Comparison of ENCODE assay signal across 8 mouse cellular contexts in genomic region chr13:45820473-45821230, GRCm38 (mm10).
DNase-seq lines count a peak whose midpoint lies in the region; ATAC-seq and TF ChIP-seq lines count a peak whose summit lies in the region.

No protein-coding gene starts in this region.

- no peaks in the 10 kb centered on the region for H3K9me3 ChIP-seq in intestine, embryonic 14.5 days (ENCODE audit: control insufficient read depth, low read length)
- no peaks in the 10 kb centered on the region for H3K9me3 ChIP-seq in intestine, postnatal 0 days (ENCODE audit: control insufficient read depth)
- H3K9me3 ChIP-seq in embryonic facial prominence, embryonic 13.5 days = no peaks in the 10 kb centered on the region
- no peaks in the 10 kb centered on the region for H3K9me3 ChIP-seq in hindbrain, embryonic 14.5 days (ENCODE audit: control insufficient read depth, low read length)
- H3K9me3 ChIP-seq in midbrain, embryonic 16.5 days (replicated peaks; ENCODE audit: control insufficient read depth, low read length, poor library complexity, severe bottlenecking) = no peaks in the 10 kb centered on the region

- no peaks in the 10 kb centered on the region for H3K4me1 ChIP-seq in intestine, embryonic 14.5 days (replicated peaks; ENCODE audit: control insufficient read depth, insufficient read depth, low read length)
- no peaks in the 10 kb centered on the region for H3K4me1 ChIP-seq in intestine, postnatal 0 days (replicated peaks; ENCODE audit: control insufficient read depth, insufficient read depth, low read length)
- H3K4me1 ChIP-seq in embryonic facial prominence, embryonic 13.5 days = peaks cover 11% of the 10 kb centered on the region
- H3K4me1 ChIP-seq in hindbrain, embryonic 14.5 days (replicated peaks; ENCODE audit: control insufficient read depth, insufficient read depth, low read length) = 0 out of 2 replicates have a peak, but pooled peaks cover 6% of the 10 kb centered on the region
- H3K4me1 ChIP-seq in midbrain, embryonic 16.5 days (ENCODE audit: control insufficient read depth, insufficient read depth, low read length) = 0 out of 2 replicates have a peak, but pooled peaks cover 2% of the 10 kb centered on the region

- H3K4me3 ChIP-seq in intestine, embryonic 14.5 days (ENCODE audit: low read depth, low read length) = no peak overlapping the region
- no peak overlapping the region for H3K4me3 ChIP-seq in intestine, postnatal 0 days (ENCODE audit: low read depth, low read length)
- no peak overlapping the region for H3K4me3 ChIP-seq in embryonic facial prominence, embryonic 13.5 days
- H3K4me3 ChIP-seq in hindbrain, embryonic 14.5 days (replicated peaks; ENCODE audit: low read length) = no peak overlapping the region
- H3K4me3 ChIP-seq in midbrain, embryonic 16.5 days (ENCODE audit: low read depth, low read length) = no peak overlapping the region

- no peaks in the 10 kb centered on the region for H3K27me3 ChIP-seq in intestine, embryonic 14.5 days (replicated peaks; ENCODE audit: control insufficient read depth, insufficient read depth, low read length)
- H3K27me3 ChIP-seq in intestine, postnatal 0 days (replicated peaks; ENCODE audit: control insufficient read depth, insufficient read depth, low read length) = no peaks in the 10 kb centered on the region
- H3K27me3 ChIP-seq in embryonic facial prominence, embryonic 13.5 days = no peaks in the 10 kb centered on the region
- no peaks in the 10 kb centered on the region for H3K27me3 ChIP-seq in hindbrain, embryonic 14.5 days (ENCODE audit: control insufficient read depth, insufficient read depth, low read length)
- H3K27me3 ChIP-seq in midbrain, embryonic 16.5 days (ENCODE audit: control insufficient read depth, insufficient read depth, low read depth, low read length) = no peaks in the 10 kb centered on the region

- ATAC-seq in intestine, embryonic 14.5 days (replicated peaks; ENCODE audit: low FRiP score, low TSS enrichment, low read depth) = no peak
- ATAC-seq in intestine, postnatal 0 days = no peak
- no peak for ATAC-seq in embryonic facial prominence, embryonic 13.5 days (ENCODE audit: insufficient number of reproducible peaks, insufficient read depth, low FRiP score, low TSS enrichment, low read depth)
- no peak for ATAC-seq in hindbrain, embryonic 14.5 days (ENCODE audit: low FRiP score)
- no peak for ATAC-seq in midbrain, embryonic 16.5 days

- no peak overlapping the region for H3K9ac ChIP-seq in intestine, embryonic 14.5 days (ENCODE audit: low read length)
- H3K9ac ChIP-seq in intestine, postnatal 0 days (ENCODE audit: low read depth, low read length) = no peak overlapping the region
- H3K9ac ChIP-seq in embryonic facial prominence, embryonic 13.5 days = no peak overlapping the region
- no peak overlapping the region for H3K9ac ChIP-seq in hindbrain, embryonic 14.5 days
- no peak overlapping the region for H3K9ac ChIP-seq in midbrain, embryonic 16.5 days (ENCODE audit: low read depth, low read length)

- 0 out of 2 replicates have a peak overlapping the region, but pooled peaks have one; percentile 0 for H3K27ac ChIP-seq in intestine, embryonic 14.5 days (ENCODE audit: low read depth)
- H3K27ac ChIP-seq in intestine, postnatal 0 days (ENCODE audit: low read depth, low read length) = no peak overlapping the region
- H3K27ac ChIP-seq in embryonic facial prominence, embryonic 13.5 days = peak overlapping the region; percentile 49; the same call in 1 of the 2 replicates
- H3K27ac ChIP-seq in hindbrain, embryonic 14.5 days = peak overlapping the region; percentile 41; the same call in 1 of the 2 replicates
- no peak overlapping the region for H3K27ac ChIP-seq in midbrain, embryonic 16.5 days (ENCODE audit: low read length)

- no peak for TF ChIP-seq CTCF in intestine, postnatal 0 days (IDR thresholded peaks at IDR 0.05; ENCODE audit: low read depth)

- DNase-seq in intestine, embryonic 14.5 days (ENCODE audit: low spot score) = no peak
- peak; percentile 9 for DNase-seq in R1 (ENCODE audit: low read depth, low spot score)
- no peak for DNase-seq in hindbrain, embryonic 14.5 days (ENCODE audit: low spot score)
- no peak for DNase-seq in layer of hippocampus, postnatal 14 days (ENCODE audit: low spot score in 2 of 2)
- no peak for DNase-seq in layer of hippocampus, adult 11-12 months (ENCODE audit: low spot score)

- no peaks in the 10 kb centered on the region for H3K36me3 ChIP-seq in intestine, embryonic 14.5 days (ENCODE audit: control insufficient read depth, insufficient read depth, low read length)
- peaks cover 6% of the 10 kb centered on the region; the same call in 1 of the 2 replicates for H3K36me3 ChIP-seq in intestine, postnatal 0 days (ENCODE audit: control insufficient read depth, insufficient read depth)
- H3K36me3 ChIP-seq in embryonic facial prominence, embryonic 13.5 days = no peaks in the 10 kb centered on the region
- no peaks in the 10 kb centered on the region for H3K36me3 ChIP-seq in hindbrain, embryonic 14.5 days (replicated peaks; ENCODE audit: control insufficient read depth, insufficient read depth)
- H3K36me3 ChIP-seq in midbrain, embryonic 16.5 days (ENCODE audit: control insufficient read depth, insufficient read depth, low read length) = no peaks in the 10 kb centered on the region

- 47% methylated on average over 15 of the region's 15 CpGs for WGBS in intestine, embryonic 14.5 days
- WGBS in intestine, postnatal 0 days = 33% methylated on average over 15 of the region's 15 CpGs
- WGBS in embryonic facial prominence, embryonic 13.5 days = 30% methylated on average over 15 of the region's 15 CpGs
- WGBS in hindbrain, embryonic 14.5 days = 49% methylated on average over 15 of the region's 15 CpGs
- WGBS in midbrain, embryonic 16.5 days = 45% methylated on average over 15 of the region's 15 CpGs

- H3K4me2 ChIP-seq in intestine, embryonic 14.5 days (ENCODE audit: low read length) = no peak overlapping the region
- H3K4me2 ChIP-seq in intestine, postnatal 0 days (replicated peaks; ENCODE audit: low read depth) = no peak overlapping the region
- H3K4me2 ChIP-seq in embryonic facial prominence, embryonic 13.5 days = no peak overlapping the region; the same call in 1 of the 2 replicates
- no peak overlapping the region for H3K4me2 ChIP-seq in hindbrain, embryonic 14.5 days (replicated peaks)
- H3K4me2 ChIP-seq in midbrain, embryonic 16.5 days (ENCODE audit: low read length) = no peak overlapping the region

Comparison
In these comparisons a context has a peak if more than half of its experiments do, and no peak if none do; other contexts are left out.
1. H3K27ac ChIP-seq: peak in intestine, embryonic 14.5 days (single experiment), embryonic facial prominence, embryonic 13.5 days (single experiment) and hindbrain, embryonic 14.5 days (single experiment); none in intestine, postnatal 0 days (single experiment) and midbrain, embryonic 16.5 days (single experiment).